Mouse (Mus musculus) layer of hippocampus, adult 18-20 months (tissue): ENCODE measurements around the gene Cycs. TPM values are rescaled to one million over a fixed set of nuclear protein-coding genes. Genes with fewer than 3 reads are reported as not detected.
"Not testable (repeated sequence)": the region's sequence is repeated elsewhere in the genome, so short reads cannot be mapped to it uniquely, and the experiment has no call there.

Experiments
- DNase-seq, 2 experiments: peaks; one replicate each; pipeline ENCODE4 v3.0.0; 2022; ENCODE audit warnings: low spot score in 2 of 2
- long read RNA-seq: library from polyadenylated mRNA; stranded (forward); transcript quantifications from one replicate; pipeline ENCODE4 v2.0.0, GENCODE M21; 2021
- total RNA-seq, 2 experiments: library from RNA; stranded (reverse); gene quantifications; 2 replicates each; pipeline ENCODE4 v1.2.3; 2021

The Cycs gene
- 10 to 100 TPM; 40.9 to 42.0 TPM for total RNA-seq
- long read RNA-seq, transcript Cycs-202 (3 exons, 3,123 nt), result major isoform, 166 of 177 reads
- long read RNA-seq, transcript Cycs-201 (2 exons, 607 nt), result minor isoform, 5 of 177 reads
- long read RNA-seq, partial matches to known transcripts, result 0 of 177 reads
- long read RNA-seq, other reads (novel, unspliced or antisense), result 6 of 177 reads

DNA sequence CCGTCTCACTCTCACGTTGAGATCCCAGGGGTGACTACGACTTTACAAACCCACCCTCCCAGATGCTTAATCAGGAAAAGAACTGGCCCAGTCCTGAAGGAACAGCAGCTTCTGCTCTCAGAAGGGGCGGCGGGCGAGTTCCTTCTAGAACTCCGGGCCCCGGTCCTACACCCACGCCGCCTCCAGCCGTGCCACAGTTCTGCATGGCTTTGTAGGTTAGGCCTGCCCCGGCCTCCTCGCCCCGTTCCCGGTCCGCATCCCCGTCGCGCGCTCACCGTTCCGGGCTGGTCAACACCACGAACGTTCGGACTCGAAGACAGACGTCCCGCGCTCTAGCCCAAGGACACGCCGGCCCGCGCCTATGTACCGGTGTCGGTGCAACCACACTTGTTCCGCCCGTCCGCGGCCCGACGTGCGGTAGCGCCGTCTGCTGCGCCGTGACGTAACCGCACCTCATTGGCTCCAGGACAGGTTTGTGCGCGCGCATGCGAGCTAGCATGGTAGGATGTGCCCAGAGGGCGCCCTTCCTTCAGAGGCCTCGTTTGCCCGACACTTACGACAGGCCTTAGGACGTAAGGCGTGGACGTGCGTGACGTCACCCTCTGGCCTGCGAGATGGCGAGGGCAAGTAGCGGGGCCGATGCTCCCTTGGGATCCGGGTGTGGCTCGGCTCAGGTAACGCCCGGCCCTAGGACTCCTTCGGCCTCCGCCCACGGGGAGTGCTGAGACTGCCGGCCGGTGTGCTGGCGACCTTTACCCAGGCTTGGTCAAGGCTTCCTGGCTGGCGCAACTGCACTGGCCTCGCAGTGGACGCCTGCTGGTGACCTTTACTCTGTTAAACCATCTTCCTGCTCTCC lies at the start of gene Cycs:
Cycs (minus strand) TSS at position 398 of the 856 bp plus-strand sequence.
- peak; percentile 99 to 100 for DNase-seq

DNA sequence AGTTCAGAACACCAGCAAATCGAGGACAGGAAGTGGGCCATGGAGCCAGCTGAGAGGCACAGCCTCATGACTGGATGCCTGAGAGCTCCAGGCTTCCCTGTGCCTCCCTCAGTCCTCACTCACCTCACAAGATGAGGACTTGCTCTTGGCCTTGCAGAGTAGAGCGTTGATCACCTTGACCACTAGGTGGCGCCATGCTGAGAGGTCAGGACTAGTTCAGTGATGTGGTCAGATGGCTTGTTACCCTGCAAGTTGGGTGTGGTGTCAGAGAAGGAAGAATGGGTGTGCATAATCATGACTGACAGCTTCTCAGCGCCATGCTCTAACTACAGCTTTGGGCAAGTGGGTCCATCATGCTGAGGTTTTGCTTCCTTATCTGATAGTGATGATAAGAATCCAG lies 35.3 kb upstream of the Cycs start:
- no peak for DNase-seq

DNA sequence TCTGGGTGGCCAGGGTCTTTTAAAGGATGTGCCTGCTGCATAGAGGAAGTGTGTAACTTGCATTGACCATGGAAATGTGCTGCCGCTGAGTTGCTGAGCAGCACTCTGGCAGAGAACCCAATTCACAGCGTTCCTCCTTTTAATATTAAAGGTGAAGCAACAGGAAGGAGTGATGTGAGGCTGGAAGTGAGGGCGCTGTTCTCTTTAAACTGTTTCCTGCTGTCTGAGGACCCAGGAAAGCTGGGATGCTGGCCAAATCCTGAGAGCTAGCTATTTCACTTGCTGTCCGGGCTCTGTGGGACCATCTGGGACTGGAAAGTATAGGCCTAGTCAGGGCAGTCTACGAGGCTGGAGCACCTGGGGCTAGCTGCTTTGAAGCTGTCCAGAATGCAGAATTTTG lies 32.2 kb upstream of the Cycs start:
- DNase-seq, result no peak

DNA sequence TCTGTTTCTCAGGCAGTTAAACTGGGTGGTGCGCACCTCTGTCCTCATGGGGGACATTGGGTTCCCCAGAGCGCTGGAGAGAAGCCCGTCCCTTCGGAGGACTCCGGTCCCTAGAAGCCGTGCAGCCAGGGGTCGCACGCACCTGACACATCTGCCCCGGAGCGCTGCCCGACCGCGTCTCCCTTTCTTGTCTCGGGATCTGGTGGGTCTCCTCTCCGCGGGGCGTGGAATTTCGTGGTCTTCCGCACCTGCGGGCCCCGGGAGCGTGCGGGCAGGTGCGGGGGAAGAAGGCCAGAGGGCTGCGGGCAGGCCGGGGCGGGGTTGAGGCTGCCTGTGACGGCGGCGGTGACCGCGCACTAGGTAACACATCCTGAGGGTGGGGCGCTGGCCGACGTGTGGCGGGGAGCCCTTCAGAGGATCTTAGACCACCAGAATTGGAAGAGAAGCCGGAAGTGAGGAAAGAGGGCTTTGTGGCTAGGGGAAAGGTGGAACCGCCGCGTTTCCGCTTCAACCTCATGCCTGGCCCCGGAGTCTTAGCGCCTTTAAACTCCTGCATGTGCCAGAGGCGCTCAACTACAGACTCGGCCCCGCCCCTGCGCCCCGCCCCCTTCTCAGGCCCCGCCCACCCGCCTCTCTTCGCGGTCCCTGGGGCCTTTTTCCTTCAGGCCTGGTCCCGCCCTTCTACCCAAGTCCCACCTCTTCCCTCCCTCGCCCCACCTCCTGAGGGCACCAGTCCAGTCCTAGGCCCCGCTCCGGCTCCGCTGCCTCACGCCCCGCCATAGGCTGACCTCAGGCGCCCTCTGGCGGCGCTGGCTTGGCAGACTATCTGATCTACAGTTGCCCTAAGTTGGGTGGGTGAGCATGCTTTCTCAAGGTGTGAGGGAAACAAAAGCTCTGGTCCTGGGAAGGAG lies 30.2 kb upstream of the Cycs start, which contains the start of gene 4921507P07Rik:
4921507P07Rik (minus strand) TSS at position 332 of the 911 bp plus-strand sequence.
- DNase-seq, result peak; percentile 84 to 90

DNA sequence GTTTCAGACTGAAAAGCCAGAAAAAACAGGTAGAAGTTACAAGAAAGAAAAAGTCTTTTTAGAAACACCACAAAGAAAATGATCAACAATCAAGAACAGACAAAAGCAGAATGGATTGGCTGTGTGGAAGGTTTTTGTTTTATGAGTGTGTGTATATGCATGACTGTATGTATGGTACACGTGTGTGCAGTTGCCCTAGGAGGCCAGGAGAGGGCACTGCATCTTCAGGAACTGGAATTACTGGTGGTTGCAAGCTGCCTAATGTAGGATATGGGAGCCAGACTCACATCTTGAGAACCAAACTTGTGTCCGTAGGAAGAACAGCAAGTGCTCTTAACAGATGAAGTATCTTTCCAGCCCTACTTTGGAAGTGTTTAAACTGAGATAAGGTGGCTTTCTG lies 28.0 kb upstream of the Cycs start:
- no peak for DNase-seq

DNA sequence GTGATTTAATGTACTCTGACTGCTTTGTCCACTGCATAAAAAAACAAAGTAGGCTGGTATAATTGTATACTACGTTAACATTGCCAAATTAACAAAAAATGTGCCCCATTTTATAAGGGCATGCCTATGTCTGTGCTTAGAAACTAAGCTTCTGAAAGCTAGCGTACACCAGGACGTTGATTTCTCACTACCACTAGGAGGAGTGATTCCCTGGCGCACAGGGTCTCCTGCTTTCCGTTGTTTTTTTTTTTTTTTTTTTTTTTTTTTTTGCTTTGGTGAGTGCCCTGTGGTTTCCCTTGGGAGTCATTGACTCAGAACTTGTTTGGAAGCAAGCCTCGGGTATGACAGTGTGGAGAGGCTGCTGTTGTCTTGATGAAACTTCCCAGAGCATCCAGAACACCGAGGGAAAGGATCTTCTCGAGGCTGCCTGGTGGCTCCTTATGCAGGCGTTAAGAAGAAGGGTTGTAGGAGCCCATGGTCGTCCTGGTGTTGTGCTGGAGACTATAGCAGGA lies 27.1 kb upstream of the Cycs start:
- DNase-seq, result no peak

DNA sequence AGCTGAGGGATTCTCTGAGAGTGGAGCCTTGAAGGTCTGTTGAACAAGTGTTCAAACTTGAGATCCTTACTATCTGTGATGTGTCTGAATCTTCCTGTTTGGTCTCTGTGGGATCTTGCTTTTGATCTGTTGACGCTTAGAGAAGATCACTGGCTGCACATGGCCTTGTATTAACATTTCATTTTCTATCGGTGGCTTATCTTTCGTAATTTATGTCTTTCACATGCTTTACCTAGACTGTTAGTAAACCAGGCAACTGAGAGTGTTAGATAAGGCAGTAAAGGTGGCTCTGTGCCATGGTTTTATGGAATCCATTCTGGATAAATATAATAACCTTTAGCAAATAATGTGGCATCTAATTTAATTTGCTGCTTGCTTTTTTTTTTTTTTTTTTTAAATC lies 23.9 kb upstream of the Cycs start:
- no peak for DNase-seq

DNA sequence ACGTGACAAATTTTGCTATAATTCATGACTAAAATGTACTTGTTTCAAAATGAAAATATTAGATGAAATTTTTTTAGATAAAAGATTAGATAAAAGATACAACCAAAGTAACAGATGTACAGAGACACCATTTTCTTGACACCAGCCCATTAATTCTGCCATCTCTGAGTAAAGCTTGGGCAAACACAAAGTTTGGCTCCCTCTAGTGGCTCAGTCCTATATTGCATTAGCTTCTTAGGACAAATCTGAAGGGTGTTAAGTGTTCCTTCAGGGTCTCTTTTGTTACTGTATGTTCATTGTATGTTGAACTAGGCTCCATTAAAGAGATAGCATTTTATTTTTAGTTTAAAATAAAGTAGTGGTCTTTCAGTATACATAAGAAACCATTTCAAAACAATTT lies 21.9 kb upstream of the Cycs start:
- peak in 1 of 2 experiments; percentile 80 for DNase-seq

DNA sequence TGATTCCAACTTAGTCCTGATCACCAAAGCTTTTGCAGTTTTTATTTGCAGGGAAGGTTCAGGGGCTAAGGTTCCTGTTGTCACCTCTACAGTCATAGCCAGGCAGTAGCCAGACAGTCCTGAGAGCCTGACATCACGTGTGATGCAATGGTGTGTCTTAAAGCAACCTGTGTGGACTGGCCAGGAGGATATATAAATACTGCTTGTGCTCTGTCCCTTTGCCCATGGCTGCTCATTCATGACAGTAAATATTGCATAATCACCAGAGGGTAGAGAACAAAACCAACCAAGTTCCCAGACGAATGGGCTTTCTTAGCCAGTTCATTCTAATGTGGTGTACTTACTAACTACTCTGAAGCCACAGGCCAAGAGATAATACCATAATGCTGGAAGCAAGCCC lies 21.1 kb upstream of the Cycs start:
- no peak for DNase-seq

DNA sequence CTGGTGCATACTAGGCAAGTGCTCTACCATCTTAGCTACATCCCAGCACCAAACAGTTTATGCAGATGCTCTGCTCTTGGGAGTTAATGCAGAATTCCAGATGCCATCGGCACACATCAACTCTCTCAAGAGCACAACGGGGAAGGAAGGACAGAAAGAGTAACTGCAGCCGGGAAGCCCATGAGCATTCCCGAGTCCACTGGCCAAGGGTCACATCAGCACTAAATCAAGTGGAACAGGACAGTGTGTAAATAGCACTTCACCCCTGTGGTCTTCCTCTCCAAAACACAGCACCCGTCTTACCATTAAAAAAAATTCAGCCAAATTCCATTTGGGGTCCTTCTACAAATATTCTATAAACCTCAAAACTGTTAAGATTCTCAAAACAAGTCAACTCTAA lies 20.0 kb upstream of the Cycs start:
- DNase-seq, result no peak

DNA sequence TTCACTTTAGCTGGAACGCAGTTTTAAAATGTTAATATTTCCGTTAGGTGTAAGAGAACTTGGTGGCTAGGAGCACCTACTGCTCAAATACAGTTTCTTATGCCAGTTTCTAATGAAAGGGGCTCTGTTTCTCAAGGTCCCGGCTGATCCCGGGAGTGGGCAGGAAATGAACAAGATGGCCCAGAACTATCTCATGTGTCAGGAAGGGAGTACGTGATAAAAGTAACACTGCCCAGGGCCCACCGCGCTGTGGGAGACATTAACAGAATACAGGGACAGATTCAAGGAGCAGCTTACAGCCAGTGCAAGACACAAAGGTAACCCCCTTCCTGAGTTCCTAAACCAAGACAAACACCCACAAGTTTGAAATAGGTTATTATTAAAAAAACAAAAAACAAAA lies 19.4 kb upstream of the Cycs start:
- no peak for DNase-seq

DNA sequence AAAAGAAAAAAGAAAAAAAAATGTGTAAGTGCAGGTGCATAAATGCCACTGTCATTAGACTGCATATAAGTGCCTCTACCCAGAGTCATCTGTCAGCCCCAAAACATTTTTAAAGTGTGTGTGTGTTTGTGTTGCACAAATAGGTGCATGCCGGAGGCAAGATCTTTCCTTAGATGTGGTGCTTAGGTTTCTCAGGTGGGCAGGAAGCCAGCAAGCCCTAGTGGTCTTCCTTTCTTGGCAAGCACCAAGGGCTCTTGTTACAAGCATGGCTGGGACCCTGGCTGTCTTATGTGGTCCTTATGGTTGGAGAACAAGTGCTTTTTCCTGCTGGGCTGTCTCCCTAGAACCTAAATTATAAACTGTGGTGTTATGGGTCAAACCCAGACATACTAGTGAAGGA lies 5.3 kb upstream of the Cycs start:
- no peak for DNase-seq

DNA sequence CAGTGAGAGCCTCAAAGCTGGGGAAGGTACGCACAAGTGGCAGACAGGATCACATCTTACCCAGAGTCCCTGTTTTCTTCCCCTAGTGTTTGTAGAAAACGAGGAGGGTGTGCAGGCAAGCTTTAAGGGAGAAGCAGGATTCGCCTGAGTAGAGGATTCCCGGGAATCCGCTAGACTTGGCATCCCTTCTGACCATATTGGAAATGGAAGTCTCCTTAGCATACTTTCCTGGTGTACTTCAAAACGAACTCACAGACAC lies 588 bp upstream of the Cycs start:
- DNase-seq, result no peak

DNA sequence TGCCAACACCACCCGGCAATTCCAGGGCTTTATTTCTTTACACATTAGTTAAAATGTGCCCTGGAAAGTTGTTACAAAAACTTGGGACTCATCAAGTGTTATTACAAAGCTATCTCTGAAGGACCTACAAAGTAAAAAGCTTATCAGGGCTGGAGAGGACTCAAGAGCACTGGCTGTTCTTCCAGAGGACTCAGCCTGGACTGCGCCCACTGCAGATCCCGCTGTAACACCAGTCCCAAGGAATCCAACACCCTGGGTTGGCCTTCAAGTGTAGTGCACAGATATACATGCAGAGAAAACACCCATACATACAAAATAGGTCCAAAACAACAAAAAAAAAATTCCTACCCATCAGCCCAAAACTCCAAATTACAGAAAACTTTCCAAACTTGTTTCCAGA lies 2.7 kb downstream of the Cycs start:
- no peak for DNase-seq

DNA sequence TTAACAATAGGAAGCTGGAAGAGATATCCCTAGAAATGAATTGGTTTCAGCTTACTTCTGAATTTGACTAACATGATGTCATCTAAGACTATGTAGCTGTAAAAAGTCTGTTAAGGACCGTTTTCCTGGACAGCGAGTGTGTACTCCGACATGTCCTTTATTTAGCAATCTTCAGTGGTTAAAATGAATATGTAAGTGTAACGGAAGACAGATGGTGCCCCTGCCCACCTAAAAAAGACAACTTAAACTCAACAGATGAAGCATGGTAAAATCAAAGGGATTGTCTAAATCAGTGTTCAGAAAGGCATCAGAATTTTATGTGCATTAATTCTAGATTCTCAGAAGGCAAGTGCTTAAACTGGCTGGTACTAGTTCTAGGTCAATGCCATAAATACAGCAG lies 3.9 kb downstream of the Cycs start:
- peak in 1 of 2 experiments; percentile 34 for DNase-seq

DNA sequence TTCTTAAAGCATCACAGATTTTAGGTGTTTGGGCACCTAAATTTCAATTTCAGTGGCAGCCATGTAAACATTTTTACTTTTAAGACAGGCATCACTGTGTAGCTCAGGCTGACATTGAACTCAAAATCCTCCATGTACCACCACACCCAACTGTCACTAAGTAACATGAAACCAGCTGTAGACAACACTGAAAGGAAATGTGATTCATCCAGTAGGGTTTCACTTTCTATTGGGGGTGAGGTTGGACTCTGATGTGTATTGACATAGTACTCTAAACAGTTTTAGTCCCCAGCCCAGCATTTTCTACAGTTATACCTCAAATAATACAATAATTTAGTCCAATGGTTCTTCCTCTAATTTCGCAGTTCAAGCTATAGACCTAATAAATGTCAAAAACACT lies 5.6 kb downstream of the Cycs start:
- DNase-seq, result no peak

DNA sequence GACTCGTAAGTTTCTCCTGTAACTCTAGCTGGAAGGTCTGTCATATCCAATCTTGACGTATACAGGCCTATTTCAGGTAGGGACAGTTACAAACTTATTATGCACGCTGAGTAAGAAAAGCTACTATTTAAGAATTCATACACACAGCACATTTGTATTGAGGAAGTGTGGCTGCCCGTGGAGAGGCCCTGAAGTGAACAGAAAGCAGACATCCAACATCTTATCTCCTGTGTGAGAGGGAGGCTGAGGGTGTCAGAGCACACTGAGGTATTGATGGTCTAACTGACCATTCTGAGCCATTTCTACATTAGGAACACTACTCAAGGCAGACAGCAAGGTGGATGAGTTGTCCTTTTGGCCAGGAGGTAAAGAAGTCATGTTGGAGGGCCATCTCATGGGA lies 7.5 kb downstream of the Cycs start:
- DNase-seq, result no peak

DNA sequence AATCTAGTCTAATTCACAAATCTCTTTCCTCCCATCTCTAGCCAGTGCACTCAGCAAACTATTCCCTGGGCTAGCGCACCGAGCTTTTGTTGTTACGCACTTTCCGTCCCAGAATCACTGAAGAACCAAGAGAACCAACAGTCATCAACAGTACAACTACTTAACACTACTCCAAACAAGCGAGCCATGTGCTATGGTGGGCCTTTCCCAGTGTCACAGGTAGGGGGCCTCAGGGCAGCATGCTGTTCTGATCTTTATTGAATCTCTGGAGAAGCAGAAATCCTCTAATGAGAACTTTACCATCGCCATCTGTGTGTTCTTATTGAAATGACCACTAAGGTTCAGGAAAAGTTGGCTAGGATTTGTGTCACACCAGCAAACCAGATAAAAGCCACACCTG lies 8.8 kb downstream of the Cycs start:
- no peak for DNase-seq

DNA sequence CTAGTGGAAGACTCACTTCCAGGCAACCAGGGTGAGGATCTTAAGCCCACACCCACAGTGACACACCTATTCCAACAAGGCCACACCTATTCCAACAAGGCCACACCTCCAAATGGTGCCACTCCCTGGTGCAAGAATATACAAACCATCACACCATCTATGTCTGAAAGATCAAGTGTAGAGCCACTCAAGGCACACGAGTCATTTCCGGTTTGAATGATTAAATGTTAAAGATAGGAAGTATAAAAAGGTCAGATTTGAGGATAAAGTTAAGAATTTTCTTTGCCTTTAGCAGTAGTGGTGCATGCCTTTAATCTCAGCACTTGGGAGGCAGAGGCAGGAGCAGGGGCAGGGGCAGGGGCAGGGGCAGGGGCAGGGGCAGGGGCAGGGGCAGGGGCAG lies 12.1 kb downstream of the Cycs start:
- DNase-seq, result not testable (repeated sequence)

DNA sequence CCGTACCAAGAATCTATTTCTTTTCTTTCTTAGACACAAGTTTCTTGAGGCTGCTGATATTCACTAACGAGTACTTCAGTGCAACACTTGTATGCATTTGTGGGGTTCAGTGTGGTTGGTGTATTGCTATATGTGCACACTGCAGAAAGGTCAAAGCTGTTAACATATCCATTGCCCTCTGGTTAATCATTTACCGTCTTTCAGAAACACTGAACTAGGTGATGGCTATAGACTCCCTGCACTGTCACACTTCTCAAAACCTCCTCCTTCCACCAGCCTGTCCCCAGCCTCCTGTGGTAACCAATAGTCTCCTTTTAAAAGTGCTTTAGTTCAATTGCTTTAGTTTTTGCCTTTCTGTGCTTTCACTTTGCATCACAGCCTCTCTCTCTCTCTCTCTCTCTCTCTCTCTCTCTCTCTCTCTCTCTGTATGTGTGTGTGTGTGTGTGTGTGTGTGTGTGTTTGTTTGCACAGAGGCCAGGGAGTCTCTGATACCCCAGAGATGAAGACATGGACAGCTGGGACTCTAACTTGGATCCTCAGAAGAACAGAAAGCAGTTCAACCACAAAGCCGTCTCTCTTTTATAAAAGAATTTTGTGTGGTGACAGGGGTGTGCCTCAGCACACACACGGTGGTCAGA lies 13.3 kb downstream of the Cycs start:
- DNase-seq, result no peak

DNA sequence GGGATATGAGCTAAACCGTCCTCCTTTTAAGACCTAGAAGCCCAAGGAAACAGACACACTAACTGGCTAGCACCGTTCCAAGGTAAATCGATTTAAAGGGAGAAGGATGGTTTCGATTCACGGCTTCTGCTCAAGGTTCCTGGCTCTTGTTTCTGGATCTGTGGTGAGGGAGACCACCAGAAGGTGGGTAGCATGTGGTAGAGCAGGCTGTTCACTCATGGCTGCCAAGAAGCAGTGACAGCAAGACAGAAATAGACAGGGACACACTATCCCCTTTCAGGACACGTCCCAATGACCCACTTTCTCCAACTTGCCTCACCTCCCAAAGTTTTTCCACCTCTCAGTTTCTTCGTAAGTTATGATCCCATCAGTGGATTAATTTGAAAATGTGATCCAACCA lies 16.5 kb downstream of the Cycs start:
- peak; percentile 22 to 56 for DNase-seq
